Mouse (Mus musculus): ENCODE results near the gene Avpi1.

GRCm38 (mm10) chr19:42167489-42167888, 38.6 kb upstream of the Avpi1 start:
- TF ChIP-seq BHLHE40 (IDR thresholded peaks at IDR 0.05; ENCODE audit: borderline replicate concordance, low read depth, low read length) (no peak), SMC3 (IDR thresholded peaks at IDR 0.05; ENCODE audit: low read depth, low read length) (no peak)
